Mouse (Mus musculus): ENCODE measurements at regions not wholly inside any gene's neighbourhood (a gene's known extent, or its start where the extent isn't known, plus 50 kb on each side); places are given as distances from the start of the nearest gene placed in this dataset.

GRCm38 (mm10) chr2:144123395-144124034, 90.7 kb downstream of the Banf2 start:
- Histone ChIP-seq H3K36me3 (ENCODE audit: control insufficient read depth, insufficient read depth, low read length, poor library complexity, severe bottlenecking) (no peaks in the 10 kb centered on the region), H3K27me3 (ENCODE audit: control insufficient read depth, insufficient read depth, low read length, poor library complexity, severe bottlenecking) (no peaks in the 10 kb centered on the region)
- DNase-seq (ENCODE audit: low read depth, low spot score) = no peak

DNA sequence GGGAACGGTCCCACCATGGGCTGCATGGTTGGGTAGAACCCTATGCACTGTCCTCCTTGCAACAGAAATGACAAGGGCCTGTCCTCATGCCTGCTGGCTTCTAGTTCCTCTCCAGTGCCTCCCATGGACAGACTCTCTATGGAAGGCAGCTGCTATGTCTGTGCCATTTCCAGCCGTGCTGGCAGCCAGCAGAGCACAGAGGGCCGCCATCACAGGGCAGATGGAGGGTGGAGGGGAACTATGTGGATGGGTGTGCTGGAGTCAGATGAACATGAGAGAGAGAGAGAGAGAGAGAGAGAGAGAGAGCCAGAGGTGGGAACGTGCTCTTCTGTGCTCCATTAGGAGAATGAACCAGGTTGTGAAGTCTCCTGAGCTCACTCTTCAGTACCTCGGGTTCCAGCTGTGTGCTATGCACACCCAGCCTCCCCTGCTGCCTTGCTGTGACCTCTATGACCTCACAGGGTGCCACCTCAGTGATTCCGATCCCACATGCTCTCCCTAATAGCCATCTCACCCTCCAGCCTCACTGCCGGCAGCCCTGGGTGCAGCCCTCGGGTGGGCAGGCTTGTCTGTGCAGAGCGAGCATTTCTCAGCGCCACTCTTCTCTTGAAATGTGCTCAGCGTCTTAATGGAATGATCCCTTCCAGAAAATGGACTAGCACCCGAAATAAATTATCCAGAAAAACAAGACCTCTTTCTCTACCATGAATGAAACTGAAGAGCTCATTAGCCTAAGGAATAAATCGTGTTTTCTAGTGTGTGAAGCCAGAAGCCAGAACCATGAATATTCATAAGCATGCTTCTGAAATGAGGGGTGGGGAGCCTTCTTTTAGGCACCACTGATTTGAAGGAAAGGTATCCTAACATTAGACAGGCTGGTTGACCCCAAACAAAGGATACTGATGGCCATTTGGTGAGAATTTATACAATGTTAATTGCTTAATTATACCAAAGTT, 94.5 kb downstream of the Banf2 start:
- Histone ChIP-seq H3K27me3 (ENCODE audit: control insufficient read depth, insufficient read depth, low read length, poor library complexity, severe bottlenecking) (no peaks in the 10 kb centered on the region), H3K36me3 (ENCODE audit: control insufficient read depth, insufficient read depth, low read length, poor library complexity, severe bottlenecking) (no peaks in the 10 kb centered on the region)
- DNase-seq (ENCODE audit: low read depth, low spot score) = no peak

GRCm38 (mm10) chr2:144128038-144128402, 95.2 kb downstream of the Banf2 start:
- DNase-seq (ENCODE audit: low read depth, low spot score) = no peak
- Histone ChIP-seq H3K36me3 (ENCODE audit: control insufficient read depth, insufficient read depth, low read length, poor library complexity, severe bottlenecking) (no peaks in the 10 kb centered on the region), H3K27me3 (ENCODE audit: control insufficient read depth, insufficient read depth, low read length, poor library complexity, severe bottlenecking) (no peaks in the 10 kb centered on the region)

GRCm38 (mm10) chr2:144128527-144128926, 95.7 kb downstream of the Banf2 start:
- no peaks in the 10 kb centered on the region for H3K27me3 ChIP-seq (ENCODE audit: control insufficient read depth, insufficient read depth, low read length, poor library complexity, severe bottlenecking)

GRCm38 (mm10) chr2:144133806-144134574, 101.1 kb downstream of the Banf2 start:
- Histone ChIP-seq H3K36me3 (ENCODE audit: control insufficient read depth, insufficient read depth, low read length, poor library complexity, severe bottlenecking) (no peaks in the 10 kb centered on the region), H3K27me3 (ENCODE audit: control insufficient read depth, insufficient read depth, low read length, poor library complexity, severe bottlenecking) (no peaks in the 10 kb centered on the region)
- DNase-seq (ENCODE audit: low read depth, low spot score) = no peak

More at GRCm38 (mm10) chr2:144128527-144128926, 95.7 kb downstream of the Banf2 start:
- DNase-seq (ENCODE audit: low read depth, low spot score) = no peak
- no peaks in the 10 kb centered on the region for H3K36me3 ChIP-seq (ENCODE audit: control insufficient read depth, insufficient read depth, low read length, poor library complexity, severe bottlenecking)

DNA sequence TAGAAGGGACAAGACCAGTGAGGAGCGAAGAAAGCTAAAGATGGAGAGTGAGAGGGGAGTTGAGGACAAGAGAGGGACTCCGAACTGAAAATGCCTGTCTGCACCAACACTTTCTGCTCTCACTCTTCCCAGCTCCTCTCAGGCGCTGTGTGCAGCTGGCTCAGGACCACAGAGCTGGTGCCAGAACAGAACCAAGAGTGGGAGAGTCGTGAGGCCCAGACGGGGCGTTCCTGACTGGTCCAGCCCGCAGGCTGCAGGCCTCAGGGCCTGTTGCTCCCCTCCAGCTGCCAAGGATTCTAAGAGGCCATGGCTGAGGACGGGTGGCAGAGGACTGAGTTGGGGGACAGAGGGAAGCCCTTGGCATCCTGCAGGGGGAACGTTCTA, 101.7 kb downstream of the Banf2 start:
- H3K36me3 ChIP-seq (ENCODE audit: control insufficient read depth, insufficient read depth, low read length, poor library complexity, severe bottlenecking) = no peaks in the 10 kb centered on the region
- no peaks in the 10 kb centered on the region for H3K27me3 ChIP-seq (ENCODE audit: control insufficient read depth, insufficient read depth, low read length, poor library complexity, severe bottlenecking)
- DNase-seq (ENCODE audit: low read depth, low spot score) = no peak

- Histone ChIP-seq H3K27me3 (ENCODE audit: control insufficient read depth, insufficient read depth, low read length, poor library complexity, severe bottlenecking) (no peaks in the 10 kb centered on the region), H3K36me3 (ENCODE audit: control insufficient read depth, insufficient read depth, low read length, poor library complexity, severe bottlenecking) (no peaks in the 10 kb centered on the region)
- no peak for DNase-seq (ENCODE audit: low read depth, low spot score)
These were observed 102.7 kb downstream of the Banf2 start for GRCm38 (mm10) chr2:144135586-144135985.

DNA sequence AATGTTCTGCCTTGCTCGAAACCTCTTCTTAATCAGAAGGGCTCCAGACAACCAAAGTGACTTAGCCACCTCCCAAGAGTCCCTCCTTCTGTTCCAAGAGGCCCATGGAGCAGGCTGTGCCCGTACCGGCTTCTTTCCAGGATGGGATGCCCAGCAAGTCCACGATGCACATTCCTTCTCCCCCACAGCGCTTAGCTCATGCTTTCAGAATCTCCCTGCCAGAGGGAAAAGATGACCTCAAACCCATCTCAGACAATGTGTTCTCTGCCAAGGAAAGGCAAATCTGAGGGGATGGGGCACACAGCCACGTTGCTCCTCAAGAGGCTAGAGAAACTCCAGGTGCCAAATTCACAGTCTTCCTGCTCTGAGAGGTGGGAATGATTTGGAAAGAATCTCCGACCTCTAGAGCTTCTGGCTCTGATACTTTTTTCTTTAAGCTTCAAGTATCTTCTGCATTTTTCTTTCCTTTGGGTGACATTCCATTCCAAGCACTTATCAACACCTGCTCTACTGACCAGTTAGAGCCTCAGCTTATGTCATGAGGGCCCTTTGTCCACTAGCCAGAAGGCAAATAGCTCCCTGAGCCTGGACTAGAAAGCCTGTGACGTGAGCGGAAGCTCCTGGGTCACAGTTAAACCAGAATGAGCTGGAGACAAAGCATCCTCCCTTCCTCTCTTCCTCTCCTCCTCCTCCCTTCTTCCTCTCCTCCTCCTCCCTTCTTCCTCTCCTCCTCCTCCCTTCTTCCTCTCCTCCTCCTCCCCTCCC, 110.9 kb downstream of the Banf2 start:
- Histone ChIP-seq H3K27me3 (ENCODE audit: control insufficient read depth, insufficient read depth, low read length, poor library complexity, severe bottlenecking) (no peaks in the 10 kb centered on the region), H3K36me3 (ENCODE audit: control insufficient read depth, insufficient read depth, low read length, poor library complexity, severe bottlenecking) (no peaks in the 10 kb centered on the region)
- no peak for DNase-seq (ENCODE audit: low read depth, low spot score)

DNA sequence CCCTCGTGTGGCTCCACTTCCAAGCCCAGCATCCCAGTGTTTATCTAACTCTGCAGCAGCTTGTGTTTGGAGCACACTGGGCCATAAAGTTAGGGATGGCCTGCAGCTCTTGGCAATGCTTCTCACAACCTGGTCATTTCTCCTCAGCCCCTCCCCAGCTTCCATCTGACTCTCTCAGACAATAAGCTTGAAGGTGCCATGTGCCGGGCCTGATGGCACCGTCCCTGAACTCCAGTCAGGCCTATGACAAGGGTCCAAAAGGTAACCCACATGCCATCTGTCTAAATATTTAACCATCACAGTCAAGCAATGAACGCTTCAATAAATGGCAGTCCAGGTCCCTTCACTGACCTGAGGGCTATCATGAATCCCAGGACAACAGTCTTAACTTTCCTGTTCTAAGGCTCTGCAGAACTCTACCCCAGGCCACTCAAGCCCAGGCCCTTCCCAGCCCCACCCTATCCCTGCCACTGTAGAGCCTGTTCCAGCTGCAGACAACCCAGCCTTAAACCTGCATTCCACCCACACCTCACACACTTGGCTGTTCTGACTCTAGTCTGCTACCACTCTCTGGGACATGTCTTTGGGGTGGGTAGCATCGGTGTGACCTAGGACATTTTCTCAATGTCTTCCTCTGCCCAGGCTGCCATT, 111.8 kb downstream of the Banf2 start:
- no peaks in the 10 kb centered on the region for H3K36me3 ChIP-seq (ENCODE audit: control insufficient read depth, insufficient read depth, low read length, poor library complexity, severe bottlenecking)
- no peaks in the 10 kb centered on the region for H3K27me3 ChIP-seq (ENCODE audit: control insufficient read depth, insufficient read depth, low read length, poor library complexity, severe bottlenecking)
- DNase-seq (ENCODE audit: low read depth, low spot score) = no peak

DNA sequence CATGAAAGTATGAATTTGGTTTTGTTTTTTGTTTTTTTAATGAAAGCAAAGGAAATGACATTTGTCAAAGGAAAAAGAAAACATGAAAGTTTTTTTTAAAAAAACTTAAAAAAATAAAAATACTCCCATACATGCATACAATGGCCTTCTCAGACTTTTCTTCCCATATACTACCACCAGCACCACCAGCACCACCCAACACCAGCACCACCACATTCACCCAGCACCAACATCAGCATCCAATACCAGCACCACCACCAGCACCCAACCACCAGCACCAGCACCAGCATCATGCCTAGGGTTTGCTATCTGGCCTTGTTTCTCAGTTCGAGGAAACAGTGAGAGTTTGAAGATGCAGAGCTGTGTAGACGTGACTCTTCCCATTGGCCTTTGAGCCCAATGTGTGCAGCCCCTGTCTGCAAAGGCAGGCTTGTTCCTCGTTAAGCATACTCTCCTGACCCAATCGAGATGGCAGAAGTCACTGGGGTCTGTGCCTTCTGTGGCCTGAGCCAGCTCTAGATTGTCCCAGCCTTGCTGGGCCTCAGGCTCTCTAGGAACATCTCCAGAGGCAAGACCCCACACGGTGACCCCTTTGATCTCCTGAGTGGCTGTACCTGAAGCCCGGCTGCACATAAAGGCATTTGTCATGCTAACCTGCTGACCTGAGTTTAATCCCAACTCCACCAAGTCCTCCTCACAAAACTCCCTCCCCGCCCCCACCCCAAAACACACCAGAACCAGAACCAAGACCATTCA, 113.8 kb upstream of the Mgme1 start:
- Histone ChIP-seq H3K27me3 (ENCODE audit: control insufficient read depth, insufficient read depth, low read length, poor library complexity, severe bottlenecking) (no peaks in the 10 kb centered on the region), H3K36me3 (ENCODE audit: control insufficient read depth, insufficient read depth, low read length, poor library complexity, severe bottlenecking) (no peaks in the 10 kb centered on the region)
- DNase-seq (ENCODE audit: low read depth, low spot score) = no peak

DNA sequence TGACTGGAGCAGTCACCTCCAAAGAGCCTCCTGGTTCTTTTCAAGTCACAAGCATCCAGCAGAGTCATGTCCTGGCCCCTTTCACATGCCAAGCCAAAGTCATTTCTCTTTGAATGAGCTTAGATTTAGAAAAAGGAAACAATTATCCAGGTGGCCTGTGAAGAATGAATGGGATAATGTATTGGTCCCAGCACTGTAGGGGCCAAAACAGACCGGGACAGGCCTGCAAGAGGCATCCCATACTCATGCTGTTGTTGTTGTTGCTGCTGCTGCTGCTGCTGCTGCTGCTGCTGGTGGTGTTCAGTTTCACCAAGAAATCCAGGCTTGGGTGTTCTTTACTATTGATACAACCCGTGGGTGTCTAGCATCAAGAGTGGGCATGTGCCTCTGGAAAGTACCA, 113.1 kb upstream of the Mgme1 start:
- no peak for DNase-seq (ENCODE audit: low read depth, low spot score)

GRCm38 (mm10) chr2:144158256-144158655, 112.2 kb upstream of the Mgme1 start:
- Histone ChIP-seq H3K36me3 (ENCODE audit: control insufficient read depth, insufficient read depth, low read length, poor library complexity, severe bottlenecking) (no peaks in the 10 kb centered on the region), H3K27me3 (ENCODE audit: control insufficient read depth, insufficient read depth, low read length, poor library complexity, severe bottlenecking) (no peaks in the 10 kb centered on the region)
- no peak for DNase-seq (ENCODE audit: low read depth, low spot score)

More for the DNA sequence above, 113.1 kb upstream of the Mgme1 start:
- Histone ChIP-seq H3K36me3 (ENCODE audit: control insufficient read depth, insufficient read depth, low read length, poor library complexity, severe bottlenecking) (no peaks in the 10 kb centered on the region), H3K27me3 (ENCODE audit: control insufficient read depth, insufficient read depth, low read length, poor library complexity, severe bottlenecking) (no peaks in the 10 kb centered on the region)

DNA sequence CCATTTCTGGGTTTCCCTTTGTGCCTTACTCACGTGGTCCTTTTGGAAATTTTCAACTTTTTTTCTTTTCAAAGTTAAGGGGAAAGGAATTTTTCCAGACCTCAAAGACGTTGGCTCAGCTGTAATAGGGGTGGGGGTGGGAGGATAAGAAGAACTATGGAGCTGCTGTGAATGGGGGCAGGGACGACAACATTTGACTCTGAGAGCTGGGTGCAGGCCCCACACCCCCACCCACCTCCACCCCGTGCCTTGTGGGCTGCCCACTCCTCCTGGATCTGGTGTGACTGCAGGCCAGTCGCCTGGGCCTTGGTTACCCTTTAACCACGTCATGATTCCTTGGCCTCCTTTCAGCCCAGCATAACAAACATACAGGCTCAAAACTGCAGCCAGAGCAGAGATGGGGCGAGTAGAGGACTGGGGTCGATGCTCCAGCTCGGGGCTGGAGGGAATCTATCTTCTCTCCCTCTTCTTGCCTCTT, 110.6 kb upstream of the Mgme1 start:
- H3K36me3 ChIP-seq (ENCODE audit: control insufficient read depth, insufficient read depth, low read length, poor library complexity, severe bottlenecking) = no peaks in the 10 kb centered on the region
- DNase-seq (ENCODE audit: low read depth, low spot score) = no peak
- no peaks in the 10 kb centered on the region for H3K27me3 ChIP-seq (ENCODE audit: control insufficient read depth, insufficient read depth, low read length, poor library complexity, severe bottlenecking)

Measured in splenic B cell, adult 2 months (primary cell).